Mouse (Mus musculus) megakaryocyte, embryonic 14.5 days (primary cell): ENCODE data around the gene Gcnt2. TPM values are rescaled to one million over a fixed set of nuclear protein-coding genes. Genes with fewer than 3 reads are reported as not detected.

Source experiments
- H3K27me3 ChIP-seq: replicated peaks from 2 replicates; pipeline ENCODE3; 2012; ENCODE audit warnings: inconsistent platforms
- H3K36me3 ChIP-seq: replicated peaks from 2 replicates; pipeline ENCODE3; 2012; ENCODE audit warnings: low read length, inconsistent platforms, mixed read lengths
- H3K4me1 ChIP-seq: 2 replicates; pipeline ENCODE4 v1.6.1; 2012; ENCODE audit warnings: inconsistent platforms
- H3K4me3 ChIP-seq: replicated peaks from 2 replicates; pipeline ENCODE3; 2012; ENCODE audit warnings: moderate library complexity, mild to moderate bottlenecking, inconsistent platforms
- H3K9me3 ChIP-seq: 2 replicates; pipeline ENCODE4 v1.6.1; 2012; ENCODE audit warnings: inconsistent platforms
- FLI1 ChIP-seq: IDR thresholded peaks from 2 replicates; pipeline ENCODE4 v1.6.1; 2012; ENCODE audit warnings: low read length, inconsistent platforms, mixed read lengths
- GATA1 ChIP-seq: IDR thresholded peaks from 3 replicates; pipeline ENCODE4 v1.6.1; 2012; ENCODE audit warnings: mixed read lengths, low read length, inconsistent platforms, borderline replicate concordance
- polyA plus RNA-seq: library from polyadenylated mRNA; stranded (reverse); fragments of >175 nt; gene quantifications from 2 replicates; pipeline ENCODE4 v1.2.3, GENCODE M21; 2012; ENCODE audit warnings: low replicate concordance; ENCODE audit not compliant: insufficient read depth

Gene Gcnt2
- polyA plus RNA-seq, 1 experiment: 0.82 TPM

DNA sequence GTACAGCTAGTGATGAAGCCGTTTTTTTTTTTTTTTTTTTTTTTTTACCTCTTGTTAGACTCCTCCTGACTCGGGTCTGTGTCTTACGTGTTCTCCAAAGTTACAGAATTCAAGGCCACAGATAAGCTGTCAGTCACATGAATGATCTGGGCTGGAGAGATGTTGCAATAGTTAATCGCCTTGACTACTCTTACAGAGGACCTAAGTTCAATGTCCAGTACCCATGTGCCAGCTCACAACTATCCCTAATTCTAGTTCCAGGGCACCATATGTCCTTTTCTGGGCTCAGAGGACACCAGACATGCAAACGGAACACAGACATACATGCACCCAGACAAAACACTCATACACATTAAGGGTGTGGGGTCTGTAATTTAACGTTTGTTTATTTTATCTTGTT lies 8.9 kb upstream of the Gcnt2 start:
- no peak overlapping the region for H3K4me3 ChIP-seq
- H3K27me3 ChIP-seq: no peaks in the 10 kb centered on the region
- peaks cover 36% of the 10 kb centered on the region for H3K4me1 ChIP-seq
- H3K36me3 ChIP-seq: no peaks in the 10 kb centered on the region
- TF ChIP-seq GATA1 (no peak), FLI1 (no peak)
- no peaks in the 10 kb centered on the region for H3K9me3 ChIP-seq

GRCm38 (mm10) chr13:40851281-40851680 lies 8.3 kb upstream of the Gcnt2 start:
- Histone ChIP-seq H3K4me1 (peaks cover 37% of the 10 kb centered on the region), H3K9me3 (no peaks in the 10 kb centered on the region), H3K4me3 (no peak overlapping the region), H3K27me3 (no peaks in the 10 kb centered on the region), H3K36me3 (no peaks in the 10 kb centered on the region)
- no peak for TF ChIP-seq FLI1
- no peak for TF ChIP-seq GATA1

DNA sequence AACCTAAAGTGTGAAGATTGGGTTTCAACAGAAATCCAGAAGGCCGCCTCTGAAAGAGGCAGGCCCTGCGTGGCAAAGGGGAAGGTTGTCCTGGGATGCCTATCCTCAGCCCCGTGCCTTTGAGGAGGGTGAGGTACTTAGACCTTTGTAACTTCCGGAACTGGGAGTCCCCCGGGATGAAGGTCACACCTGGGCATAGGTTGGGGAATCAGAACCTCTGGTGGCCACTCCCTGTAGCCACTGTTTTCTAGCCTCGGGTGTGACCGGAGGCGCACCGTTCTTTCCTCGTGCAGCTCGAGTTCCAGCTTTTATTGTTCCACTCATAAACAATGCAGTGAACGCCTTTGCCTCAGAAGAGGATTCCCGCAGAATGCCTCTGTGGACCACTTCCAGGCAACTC lies 7.6 kb upstream of the Gcnt2 start:
- Histone ChIP-seq H3K27me3 (no peaks in the 10 kb centered on the region), H3K4me1 (peaks cover 43% of the 10 kb centered on the region), H3K9me3 (no peaks in the 10 kb centered on the region), H3K4me3 (no peak overlapping the region), H3K36me3 (peaks cover 4% of the 10 kb centered on the region)
- TF ChIP-seq GATA1 (no peak), FLI1 (no peak)

DNA sequence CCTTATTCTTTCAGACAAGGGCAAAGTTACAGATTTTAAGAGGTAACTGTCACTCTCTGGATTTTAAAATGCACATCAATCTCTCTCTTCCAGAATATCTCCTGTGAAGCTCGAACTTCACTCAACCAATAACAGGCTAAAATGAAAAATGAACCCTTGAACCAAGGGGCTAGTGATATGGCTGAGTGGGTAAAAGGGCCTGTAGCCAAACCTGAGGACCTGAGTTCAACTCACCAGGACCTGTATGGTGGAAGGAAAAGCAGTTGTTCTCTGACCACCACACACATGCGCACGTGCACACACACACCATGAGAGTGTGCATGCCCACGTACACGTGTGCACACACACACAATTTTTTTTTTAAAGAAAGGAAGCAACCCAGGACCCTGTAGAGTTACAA lies 6.8 kb upstream of the Gcnt2 start:
- peaks cover 4% of the 10 kb centered on the region for H3K36me3 ChIP-seq
- peaks cover 44% of the 10 kb centered on the region for H3K4me1 ChIP-seq
- H3K4me3 ChIP-seq: no peak overlapping the region
- no peaks in the 10 kb centered on the region for H3K27me3 ChIP-seq
- no peaks in the 10 kb centered on the region for H3K9me3 ChIP-seq
- TF ChIP-seq FLI1 (no peak), GATA1 (no peak)

GRCm38 (mm10) chr13:40853842-40854241 lies 5.7 kb upstream of the Gcnt2 start:
- no peaks in the 10 kb centered on the region for H3K9me3 ChIP-seq
- peak overlapping the region; percentile 82 for H3K4me3 ChIP-seq
- TF ChIP-seq GATA1: no peak
- TF ChIP-seq FLI1: no peak
- no peaks in the 10 kb centered on the region for H3K27me3 ChIP-seq
- peaks cover 4% of the 10 kb centered on the region for H3K36me3 ChIP-seq
- H3K4me1 ChIP-seq: peaks cover 43% of the 10 kb centered on the region

DNA sequence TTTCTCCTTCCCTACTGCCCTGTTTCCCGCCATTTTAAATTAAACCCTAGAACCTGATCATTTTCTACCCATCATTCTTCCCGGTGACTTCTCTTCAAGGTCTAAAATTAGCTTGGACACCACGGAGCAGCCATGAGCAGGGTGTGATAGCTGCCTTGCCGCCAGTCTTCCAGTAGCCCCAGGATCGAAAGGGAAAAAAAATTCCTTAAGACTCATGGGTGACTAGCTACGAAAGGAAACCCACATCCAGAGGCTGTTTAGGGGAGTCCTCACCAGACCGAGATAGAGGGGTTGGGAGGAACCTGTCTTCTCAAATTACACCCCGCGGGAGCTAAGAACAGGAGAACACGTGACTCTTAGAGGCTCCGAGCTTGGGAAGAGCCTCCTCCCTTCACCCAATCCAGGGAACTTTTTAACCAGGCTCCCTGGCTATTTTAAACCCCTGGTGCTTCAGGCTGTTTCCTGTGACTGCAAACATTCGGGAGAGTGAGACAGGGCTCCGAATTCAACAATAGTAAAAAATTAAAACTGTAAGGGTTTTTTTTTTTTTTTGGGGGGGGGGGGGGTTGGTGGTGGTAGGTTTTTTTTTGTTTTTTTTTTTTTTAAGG lies 5.0 kb upstream of the Gcnt2 start:
- no peak for TF ChIP-seq FLI1
- no peak for TF ChIP-seq GATA1
- peak overlapping the region; percentile 82 for H3K4me3 ChIP-seq

DNA sequence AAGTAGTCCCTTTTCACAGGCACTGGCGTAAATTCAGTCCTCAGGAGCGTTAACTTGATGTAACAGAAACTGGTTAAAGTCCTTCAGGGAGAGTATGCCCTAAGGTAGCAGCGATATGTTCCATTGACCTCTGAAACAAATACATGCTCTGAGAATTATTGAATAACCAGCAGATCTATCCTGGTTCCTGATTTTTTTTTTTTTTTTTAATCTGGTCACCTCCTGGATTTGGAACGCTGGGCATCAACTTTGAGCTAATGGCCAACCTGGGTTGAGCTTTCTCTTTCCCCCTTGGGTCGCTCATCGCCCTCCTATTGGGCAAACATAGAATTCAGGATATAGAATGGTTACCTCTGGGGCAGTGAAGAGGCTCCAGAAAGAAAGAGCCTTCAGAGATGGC lies 4.3 kb upstream of the Gcnt2 start:
- peaks cover 53% of the 10 kb centered on the region for H3K4me1 ChIP-seq
- H3K9me3 ChIP-seq: no peaks in the 10 kb centered on the region
- H3K27me3 ChIP-seq: no peaks in the 10 kb centered on the region
- H3K4me3 ChIP-seq: peak overlapping the region; percentile 50
- H3K36me3 ChIP-seq: peaks cover 4% of the 10 kb centered on the region
- no peak for TF ChIP-seq GATA1
- no peak for TF ChIP-seq FLI1

More for the DNA sequence above, 5.0 kb upstream of the Gcnt2 start:
- H3K4me1 ChIP-seq: peaks cover 46% of the 10 kb centered on the region
- no peaks in the 10 kb centered on the region for H3K9me3 ChIP-seq
- H3K36me3 ChIP-seq: peaks cover 4% of the 10 kb centered on the region
- H3K27me3 ChIP-seq: no peaks in the 10 kb centered on the region

- TF ChIP-seq GATA1: no peak
- TF ChIP-seq FLI1: no peak
- H3K27me3 ChIP-seq: no peaks in the 10 kb centered on the region
- peaks cover 59% of the 10 kb centered on the region for H3K4me1 ChIP-seq
- H3K36me3 ChIP-seq: peaks cover 4% of the 10 kb centered on the region
- H3K9me3 ChIP-seq: no peaks in the 10 kb centered on the region
- no peak overlapping the region for H3K4me3 ChIP-seq
These were observed 2.8 kb upstream of the Gcnt2 start for GRCm38 (mm10) chr13:40856786-40857185.

DNA sequence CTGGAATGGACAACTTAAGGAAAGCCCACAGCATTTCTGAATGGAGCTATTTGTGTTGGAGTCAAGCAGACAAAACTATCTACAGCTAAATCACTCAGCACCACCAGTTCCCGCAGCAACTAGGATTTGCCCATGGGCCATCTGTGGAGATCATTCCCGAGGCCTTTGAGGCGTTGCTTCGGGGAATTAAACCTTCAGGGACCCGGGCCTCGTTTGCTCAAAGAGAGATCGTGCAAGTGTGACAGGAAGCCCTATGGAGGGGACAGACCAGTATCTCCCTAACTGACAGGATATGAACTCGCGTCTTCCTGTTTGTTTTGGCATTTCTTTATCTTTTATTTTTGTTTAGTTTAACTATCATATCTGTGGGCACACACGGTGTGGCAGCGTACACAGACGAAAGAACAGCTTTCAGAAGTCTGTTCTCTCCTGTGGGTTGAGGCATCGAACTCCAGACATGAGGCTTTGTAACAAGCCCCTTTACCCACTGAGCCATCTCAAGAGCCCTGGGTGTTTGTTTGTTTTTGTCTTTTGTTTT lies 2.2 kb upstream of the Gcnt2 start:
- H3K4me3 ChIP-seq: no peak overlapping the region
- no peak for TF ChIP-seq GATA1
- no peak for TF ChIP-seq FLI1
- H3K9me3 ChIP-seq: no peaks in the 10 kb centered on the region
- peaks cover 59% of the 10 kb centered on the region for H3K4me1 ChIP-seq
- peaks cover 4% of the 10 kb centered on the region for H3K36me3 ChIP-seq
- no peaks in the 10 kb centered on the region for H3K27me3 ChIP-seq

DNA sequence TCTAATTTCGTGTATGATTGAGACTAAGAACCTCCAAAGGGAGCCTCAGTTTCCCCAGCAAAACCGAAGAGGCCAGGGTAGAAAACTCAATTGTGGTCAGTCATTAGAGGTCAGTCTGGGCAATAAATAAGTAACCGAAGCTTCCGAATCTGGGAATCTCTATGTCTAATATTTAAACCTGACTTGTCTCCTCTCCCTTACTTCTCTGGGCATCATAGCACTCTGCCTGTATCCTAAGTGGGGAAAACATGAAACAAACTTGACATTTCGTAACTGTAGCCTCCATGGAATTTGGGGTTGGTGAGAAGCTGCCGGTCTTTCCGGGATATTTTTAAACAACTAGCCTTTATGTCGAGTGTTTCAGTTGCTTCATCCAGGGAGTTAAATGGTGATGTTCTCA lies 329 bp upstream of the Gcnt2 start:
- Histone ChIP-seq H3K27me3 (no peaks in the 10 kb centered on the region), H3K4me3 (no peak overlapping the region), H3K36me3 (peaks cover 4% of the 10 kb centered on the region), H3K4me1 (peaks cover 49% of the 10 kb centered on the region), H3K9me3 (no peaks in the 10 kb centered on the region)
- TF ChIP-seq GATA1 (no peak), FLI1 (no peak)

GRCm38 (mm10) chr13:40863006-40863405 lies 3.5 kb downstream of the Gcnt2 start:
- H3K4me1 ChIP-seq: peaks cover 38% of the 10 kb centered on the region

More at GRCm38 (mm10) chr13:40863006-40863405, 3.5 kb downstream of the Gcnt2 start:
- Histone ChIP-seq H3K27me3 (no peaks in the 10 kb centered on the region), H3K9me3 (no peaks in the 10 kb centered on the region), H3K4me3 (no peak overlapping the region), H3K36me3 (no peaks in the 10 kb centered on the region)
- TF ChIP-seq GATA1 (no peak), FLI1 (no peak)
